Mouse (Mus musculus): ENCODE data around the gene Myo3b. TPM values are rescaled to one million over a fixed set of nuclear protein-coding genes. Genes with fewer than 3 reads are reported as not detected.
A peak's percentile ranks its signal among the peaks of the same experiment; 100 is the strongest.

Gene Myo3b
- polyA plus RNA-seq, 1 experiment from 2014 or later, result 0.36 TPM

DNA sequence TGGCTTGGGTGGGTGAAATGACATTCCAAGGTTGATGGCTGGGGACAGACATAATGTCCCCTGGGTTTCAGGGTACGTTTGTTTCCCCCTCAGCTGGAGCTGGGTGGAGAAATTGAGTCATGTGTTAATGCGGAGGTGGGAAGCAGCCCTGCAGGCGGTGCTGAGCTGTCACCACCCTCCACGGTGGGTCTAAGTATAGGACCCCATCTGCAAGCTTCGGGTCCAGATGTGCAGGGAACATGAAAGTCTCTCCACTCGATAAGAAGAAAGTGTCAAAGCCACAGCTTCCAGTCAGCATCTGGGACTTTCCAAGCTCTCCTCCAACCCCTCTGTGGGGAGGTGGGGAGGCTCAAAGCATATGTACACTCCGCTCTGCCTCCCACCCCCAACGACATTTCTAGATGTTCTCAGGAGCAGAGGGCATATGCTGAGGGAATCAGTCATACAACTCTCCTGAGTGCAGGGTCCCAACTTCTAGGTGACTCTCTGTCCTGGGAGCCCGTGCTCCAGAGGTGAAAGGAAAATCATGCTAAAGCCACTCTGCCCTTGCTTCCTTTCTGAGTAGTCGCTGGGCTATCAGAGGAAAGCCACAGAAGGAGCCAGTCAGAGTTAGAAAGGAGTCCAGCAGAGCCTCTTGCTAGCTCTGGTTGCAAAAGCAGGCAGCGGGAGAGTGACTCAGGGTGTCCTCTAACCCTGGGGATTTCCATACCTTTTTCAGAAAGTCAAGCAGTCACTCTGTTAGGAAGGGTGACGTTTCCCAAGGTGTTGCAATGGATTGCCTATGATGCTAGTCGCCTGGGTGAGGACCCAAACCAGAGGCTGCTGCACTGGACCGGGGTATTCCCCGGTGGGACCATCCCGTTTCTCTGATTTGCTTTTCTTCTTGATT lies 79.7 kb downstream of the Myo3b start:
- ATAC-seq (ENCODE audit: insufficient read depth, low FRiP score), result no peak
- 48% methylated on average over 16 of the region's 16 CpGs for WGBS
- Histone ChIP-seq H3K4me1 (ENCODE audit: control insufficient read depth, insufficient read depth, low read length) (no peaks in the 10 kb centered on the region), H3K9ac (ENCODE audit: low read length) (no peak overlapping the region), H3K9me3 (replicated peaks; ENCODE audit: control insufficient read depth, low read length) (no peaks in the 10 kb centered on the region), H3K4me3 (replicated peaks; ENCODE audit: low read length) (no peak overlapping the region), H3K27me3 (ENCODE audit: control insufficient read depth, insufficient read depth, low read length) (no peaks in the 10 kb centered on the region), H3K36me3 (ENCODE audit: control insufficient read depth, insufficient read depth, low read length) (no peaks in the 10 kb centered on the region), H3K27ac (ENCODE audit: low read length) (no peak overlapping the region), H3K4me2 (ENCODE audit: low read depth, low read length) (no peak overlapping the region)

DNA sequence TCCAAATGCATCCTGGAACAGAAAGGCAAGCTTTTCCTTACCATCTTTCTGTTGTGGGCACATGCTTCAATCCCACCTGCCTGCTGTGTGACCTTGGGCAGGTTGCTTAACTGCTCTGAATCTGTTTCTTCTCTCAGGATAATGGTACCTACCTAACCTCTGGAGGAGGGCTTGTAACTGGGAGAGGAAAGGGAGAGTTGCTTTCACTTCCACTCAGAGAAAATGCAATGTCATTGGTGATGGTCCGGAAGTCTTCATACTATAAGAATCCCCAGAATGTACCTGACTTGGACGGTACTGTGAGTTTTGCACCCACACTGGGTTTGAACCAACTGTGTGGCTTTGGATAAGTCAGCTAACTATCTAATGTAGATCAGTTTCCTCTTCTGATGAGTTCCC lies 80.3 kb downstream of the Myo3b start:
- 88% methylated on average over 2 of the region's 2 CpGs for WGBS
- no peaks in the 10 kb centered on the region for H3K9me3 ChIP-seq (replicated peaks; ENCODE audit: control insufficient read depth, low read length)
- ATAC-seq (ENCODE audit: insufficient read depth, low FRiP score), result no peak
- no peak overlapping the region for H3K9ac ChIP-seq (ENCODE audit: low read length)
- H3K4me3 ChIP-seq (replicated peaks; ENCODE audit: low read length), result no peak overlapping the region
- H3K27ac ChIP-seq (ENCODE audit: low read length), result no peak overlapping the region
- H3K4me1 ChIP-seq (ENCODE audit: control insufficient read depth, insufficient read depth, low read length), result no peaks in the 10 kb centered on the region
- no peak overlapping the region for H3K4me2 ChIP-seq (ENCODE audit: low read depth, low read length)
- no peaks in the 10 kb centered on the region for H3K27me3 ChIP-seq (ENCODE audit: control insufficient read depth, insufficient read depth, low read length)
- no peaks in the 10 kb centered on the region for H3K36me3 ChIP-seq (ENCODE audit: control insufficient read depth, insufficient read depth, low read length)

DNA sequence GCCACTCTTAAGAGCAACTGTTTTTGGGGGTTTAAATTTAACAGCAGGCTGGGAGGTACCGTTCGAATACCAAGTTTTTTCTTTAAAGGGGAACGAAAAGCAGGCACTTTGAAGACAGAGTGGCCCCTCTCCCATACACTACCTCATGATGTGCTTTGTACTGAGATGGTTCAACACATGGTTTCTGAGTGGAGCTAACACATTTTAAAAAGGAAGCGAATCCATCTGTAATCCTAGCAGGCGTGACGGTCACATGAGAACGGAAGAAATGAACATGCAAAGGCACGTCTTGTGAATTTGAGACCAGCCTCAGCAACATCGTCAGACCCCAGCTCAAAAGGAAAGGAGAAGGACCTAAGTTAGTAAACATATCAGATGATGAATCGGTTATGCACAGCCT lies 87.4 kb downstream of the Myo3b start:
- no peak for ATAC-seq (ENCODE audit: insufficient read depth, low FRiP score)
- Histone ChIP-seq H3K36me3 (ENCODE audit: control insufficient read depth, insufficient read depth, low read length) (no peaks in the 10 kb centered on the region), H3K9me3 (replicated peaks; ENCODE audit: control insufficient read depth, low read length) (no peaks in the 10 kb centered on the region), H3K27ac (ENCODE audit: low read length) (no peak overlapping the region), H3K4me2 (ENCODE audit: low read depth, low read length) (no peak overlapping the region), H3K4me1 (ENCODE audit: control insufficient read depth, insufficient read depth, low read length) (peaks cover 5% of the 10 kb centered on the region; the same call in 1 of the 2 replicates), H3K4me3 (replicated peaks; ENCODE audit: low read length) (no peak overlapping the region), H3K9ac (ENCODE audit: low read length) (no peak overlapping the region), H3K27me3 (ENCODE audit: control insufficient read depth, insufficient read depth, low read length) (no peaks in the 10 kb centered on the region; the same call in none of the 2 replicates)
- WGBS, result 68% methylated on average over 10 of the region's 10 CpGs

DNA sequence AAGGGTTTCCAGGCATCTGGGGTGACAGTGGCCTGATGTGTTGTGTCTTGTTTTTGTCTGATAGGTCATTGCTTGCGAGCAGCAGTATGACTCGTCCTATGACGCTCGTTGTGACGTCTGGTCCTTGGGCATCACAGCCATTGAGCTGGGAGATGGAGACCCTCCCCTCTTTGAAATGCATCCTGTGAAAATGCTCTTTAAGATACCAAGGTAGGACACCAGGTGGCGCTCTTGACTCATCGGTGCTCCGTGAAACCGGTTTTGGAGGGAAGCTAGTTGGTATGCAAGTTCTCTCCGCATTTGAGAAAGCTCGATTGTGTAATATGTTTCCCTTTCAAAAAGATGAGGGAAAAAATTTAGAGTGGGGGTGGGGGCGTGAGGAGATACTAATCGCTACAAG lies 87.9 kb downstream of the Myo3b start:
- 0% methylated on average over 13 of the region's 13 CpGs for WGBS
- no peaks in the 10 kb centered on the region for H3K9me3 ChIP-seq (replicated peaks; ENCODE audit: control insufficient read depth, low read length)
- H3K27ac ChIP-seq (ENCODE audit: low read length), result no peak overlapping the region
- no peaks in the 10 kb centered on the region; the same call in none of the 2 replicates for H3K27me3 ChIP-seq (ENCODE audit: control insufficient read depth, insufficient read depth, low read length)
- no peak overlapping the region for H3K9ac ChIP-seq (ENCODE audit: low read length)
- H3K4me2 ChIP-seq (ENCODE audit: low read depth, low read length), result peak overlapping the region; percentile 47
- peak overlapping the region; percentile 25; the same call in 1 of the 2 replicates for H3K4me3 ChIP-seq (replicated peaks; ENCODE audit: low read length)
- ATAC-seq (ENCODE audit: insufficient read depth, low FRiP score), result no peak
- peaks cover 5% of the 10 kb centered on the region; the same call in 1 of the 2 replicates for H3K4me1 ChIP-seq (ENCODE audit: control insufficient read depth, insufficient read depth, low read length)
- H3K36me3 ChIP-seq (ENCODE audit: control insufficient read depth, insufficient read depth, low read length), result no peaks in the 10 kb centered on the region

DNA sequence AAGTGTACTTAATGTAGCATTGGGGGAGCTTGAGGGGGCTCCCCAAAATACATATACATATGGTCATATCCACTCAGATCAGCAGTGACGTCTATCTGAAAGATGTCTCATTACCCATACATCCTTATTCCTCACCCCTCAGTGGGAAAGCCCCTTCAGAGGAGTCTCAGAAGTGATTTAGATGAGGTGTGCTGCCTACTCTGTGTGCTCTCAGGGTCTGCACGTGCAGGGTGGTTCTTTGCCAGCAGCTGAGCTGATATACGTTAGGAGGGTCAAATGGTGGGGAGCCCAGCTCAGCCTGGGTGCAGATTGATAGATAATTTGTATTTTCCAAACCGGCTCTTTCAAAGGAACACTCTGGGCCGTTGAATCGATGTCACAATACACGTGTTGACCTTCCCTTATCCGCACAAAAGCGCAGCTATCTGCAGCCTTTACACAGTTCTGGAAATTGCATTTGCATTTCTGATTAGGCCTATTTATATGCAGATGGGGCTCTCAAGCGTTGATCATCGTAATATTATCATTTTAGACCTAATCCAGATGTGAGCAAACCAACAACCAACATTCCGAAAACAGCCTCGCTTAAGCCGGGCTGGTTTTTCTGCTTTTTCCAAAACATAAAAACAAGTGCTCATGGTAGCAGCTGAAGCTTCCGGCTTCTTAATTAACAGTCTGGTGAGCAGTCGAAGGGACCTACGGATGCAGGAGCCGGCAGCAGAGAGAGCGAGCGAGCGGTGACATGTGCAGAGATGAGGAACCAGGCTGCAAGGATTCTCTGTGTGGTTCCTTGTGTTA lies 88.6 kb downstream of the Myo3b start:
- Histone ChIP-seq H3K9ac (ENCODE audit: low read length) (peak overlapping the region; percentile 27; the same call in 1 of the 2 replicates), H3K36me3 (ENCODE audit: control insufficient read depth, insufficient read depth, low read length) (no peaks in the 10 kb centered on the region), H3K27me3 (ENCODE audit: control insufficient read depth, insufficient read depth, low read length) (no peaks in the 10 kb centered on the region; the same call in none of the 2 replicates), H3K4me1 (ENCODE audit: control insufficient read depth, insufficient read depth, low read length) (peaks cover 5% of the 10 kb centered on the region; the same call in 1 of the 2 replicates), H3K4me2 (ENCODE audit: low read depth, low read length) (peak overlapping the region; percentile 47), H3K4me3 (replicated peaks; ENCODE audit: low read length) (peak overlapping the region; percentile 25; the same call in 1 of the 2 replicates), H3K27ac (ENCODE audit: low read length) (no peak overlapping the region), H3K9me3 (replicated peaks; ENCODE audit: control insufficient read depth, low read length) (no peaks in the 10 kb centered on the region)
- no peak for ATAC-seq (ENCODE audit: insufficient read depth, low FRiP score)
- WGBS, result 14% methylated on average over 21 of the region's 21 CpGs

DNA sequence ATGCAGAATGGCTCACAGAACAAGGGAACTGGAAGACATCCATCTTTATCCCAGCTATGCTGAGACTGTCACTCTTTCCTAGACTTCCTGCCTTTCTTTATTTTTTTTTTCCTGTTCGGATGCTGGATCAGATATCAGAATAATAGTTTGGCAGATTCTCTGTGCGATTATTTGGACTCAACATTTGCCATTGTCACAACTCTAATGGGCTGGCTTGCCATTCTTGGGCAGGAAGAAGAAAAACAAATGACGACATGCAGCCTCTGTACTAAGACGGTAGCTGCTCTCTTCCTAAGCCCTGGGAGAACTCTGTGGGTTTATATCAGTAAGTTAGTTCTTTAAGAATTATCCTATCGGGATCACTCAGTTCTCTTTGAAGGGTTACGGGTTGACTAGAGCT lies 89.7 kb downstream of the Myo3b start:
- Histone ChIP-seq H3K9ac (ENCODE audit: low read length) (no peak overlapping the region), H3K4me1 (ENCODE audit: control insufficient read depth, insufficient read depth, low read length) (peaks cover 5% of the 10 kb centered on the region; the same call in 1 of the 2 replicates), H3K27ac (ENCODE audit: low read length) (no peak overlapping the region), H3K36me3 (ENCODE audit: control insufficient read depth, insufficient read depth, low read length) (no peaks in the 10 kb centered on the region), H3K9me3 (replicated peaks; ENCODE audit: control insufficient read depth, low read length) (no peaks in the 10 kb centered on the region), H3K4me3 (replicated peaks; ENCODE audit: low read length) (no peak overlapping the region), H3K27me3 (ENCODE audit: control insufficient read depth, insufficient read depth, low read length) (no peaks in the 10 kb centered on the region; the same call in none of the 2 replicates), H3K4me2 (ENCODE audit: low read depth, low read length) (no peak overlapping the region)
- no peak for ATAC-seq (ENCODE audit: insufficient read depth, low FRiP score)
- WGBS, result 64% methylated on average over 6 of the region's 6 CpGs

DNA sequence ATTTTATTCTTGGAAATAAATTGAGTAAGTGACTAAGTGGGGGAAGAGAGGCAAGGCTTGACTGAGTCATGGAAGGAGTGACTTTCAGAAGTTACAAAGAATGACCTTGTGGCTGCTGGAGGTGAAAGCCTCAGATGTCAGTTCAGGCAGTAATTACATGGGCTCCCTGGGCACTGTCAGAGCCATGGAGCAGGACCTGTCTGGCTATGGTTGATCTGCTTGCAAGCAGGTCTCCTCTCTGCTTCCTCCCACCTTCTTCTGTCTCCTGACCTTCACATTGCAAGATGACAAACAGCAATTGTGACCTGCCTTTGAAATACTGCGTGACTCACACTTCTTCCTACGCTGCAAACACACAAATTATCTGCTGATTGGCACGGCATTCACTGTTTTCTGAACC lies 90.6 kb downstream of the Myo3b start:
- H3K4me3 ChIP-seq (replicated peaks; ENCODE audit: low read length), result no peak overlapping the region
- no peak overlapping the region for H3K9ac ChIP-seq (ENCODE audit: low read length)
- H3K27ac ChIP-seq (ENCODE audit: low read length), result no peak overlapping the region
- H3K36me3 ChIP-seq (ENCODE audit: control insufficient read depth, insufficient read depth, low read length), result no peaks in the 10 kb centered on the region
- no peaks in the 10 kb centered on the region; the same call in none of the 2 replicates for H3K27me3 ChIP-seq (ENCODE audit: control insufficient read depth, insufficient read depth, low read length)
- H3K9me3 ChIP-seq (replicated peaks; ENCODE audit: control insufficient read depth, low read length), result no peaks in the 10 kb centered on the region
- no peak for ATAC-seq (ENCODE audit: insufficient read depth, low FRiP score)
- no peak overlapping the region for H3K4me2 ChIP-seq (ENCODE audit: low read depth, low read length)
- peaks cover 5% of the 10 kb centered on the region; the same call in 1 of the 2 replicates for H3K4me1 ChIP-seq (ENCODE audit: control insufficient read depth, insufficient read depth, low read length)
- 44% methylated on average over 3 of the region's 3 CpGs for WGBS

DNA sequence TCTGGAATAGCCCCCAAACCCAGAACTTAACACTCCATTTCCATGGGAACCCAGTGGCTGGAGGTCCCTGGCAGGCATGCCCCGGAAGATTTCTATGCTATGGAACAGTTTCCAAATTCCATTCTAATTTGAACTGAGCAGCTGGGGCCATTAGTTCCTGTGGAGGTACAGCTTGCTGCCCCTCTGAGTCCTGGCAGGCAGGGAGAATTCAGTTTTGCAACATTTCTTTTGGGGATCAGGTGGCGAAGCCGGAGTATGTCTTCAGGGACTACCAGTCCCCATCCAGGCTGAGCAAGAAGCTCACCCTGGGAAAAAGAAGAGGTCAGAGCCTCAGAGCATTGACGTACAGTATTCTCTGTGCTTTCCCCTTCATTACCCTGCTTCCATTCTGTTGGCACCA lies 94.4 kb downstream of the Myo3b start:
- WGBS, result 79% methylated on average over 4 of the region's 4 CpGs

More for the DNA sequence above, 94.4 kb downstream of the Myo3b start:
- no peak overlapping the region for H3K27ac ChIP-seq (ENCODE audit: low read length)
- H3K4me1 ChIP-seq (ENCODE audit: control insufficient read depth, insufficient read depth, low read length), result no peaks in the 10 kb centered on the region
- H3K36me3 ChIP-seq (ENCODE audit: control insufficient read depth, insufficient read depth, low read length), result no peaks in the 10 kb centered on the region
- no peak for ATAC-seq (ENCODE audit: insufficient read depth, low FRiP score)
- H3K9me3 ChIP-seq (replicated peaks; ENCODE audit: control insufficient read depth, low read length), result no peaks in the 10 kb centered on the region
- no peak overlapping the region for H3K4me3 ChIP-seq (replicated peaks; ENCODE audit: low read length)
- H3K9ac ChIP-seq (ENCODE audit: low read length), result no peak overlapping the region
- no peak overlapping the region for H3K4me2 ChIP-seq (ENCODE audit: low read depth, low read length)
- no peaks in the 10 kb centered on the region; the same call in none of the 2 replicates for H3K27me3 ChIP-seq (ENCODE audit: control insufficient read depth, insufficient read depth, low read length)
